Mouse (Mus musculus) liver, embryonic 13.5 days (tissue): Measurements from ENCODE around the gene Rpl18a. TPM values are rescaled to one million over a fixed set of nuclear protein-coding genes. Genes with fewer than 3 reads are reported as not detected.
"Not testable (repeated sequence)": the region's sequence is repeated elsewhere in the genome, so short reads cannot be mapped to it uniquely, and the experiment has no call there.

ENCODE experiments used
- ATAC-seq: fragments of 200-750 bp; cut with Nextera tagmentation; 2 replicates; pipeline ENCODE4 v1.8.0; 2017; ENCODE audit warnings: low read depth, mild to moderate bottlenecking, moderate number of reproducible peaks, moderate library complexity
- DNase-seq: peaks from one replicate; pipeline ENCODE4 v3.0.0; 2022
- H3K27ac ChIP-seq: fragments of 300-500 bp; sonication (generic); 2 replicates; pipeline ENCODE4 v1.5.1; 2015; ENCODE audit warnings: moderate library complexity, mild to moderate bottlenecking, inconsistent platforms
- H3K27me3 ChIP-seq: fragments of 300-500 bp; sonication (generic); 2 replicates; pipeline ENCODE4 v1.6.1; 2015; ENCODE audit warnings: mild to moderate bottlenecking, inconsistent platforms
- H3K36me3 ChIP-seq: fragments of 300-500 bp; sonication (generic); 2 replicates; pipeline ENCODE4 v1.6.1; 2015; ENCODE audit warnings: mild to moderate bottlenecking, inconsistent platforms
- H3K4me1 ChIP-seq: fragments of 300-500 bp; sonication (generic); replicated peaks from 2 replicates; pipeline ENCODE4 v1.6.1; 2015; ENCODE audit warnings: inconsistent platforms
- H3K4me2 ChIP-seq: fragments of 300-500 bp; sonication (generic); 2 replicates; pipeline ENCODE4 v1.6.1; 2015; ENCODE audit warnings: inconsistent platforms, mild to moderate bottlenecking, moderate library complexity
- H3K4me3 ChIP-seq: fragments of 300-500 bp; sonication (generic); replicated peaks from 2 replicates; pipeline ENCODE4 v1.5.1; 2015; ENCODE audit warnings: mild to moderate bottlenecking, inconsistent platforms
- H3K9ac ChIP-seq: fragments of 300-500 bp; sonication (generic); 2 replicates; pipeline ENCODE4 v1.6.1; 2015; ENCODE audit warnings: mild to moderate bottlenecking, inconsistent platforms
- H3K9me3 ChIP-seq: fragments of 300-500 bp; sonication (generic); replicated peaks from 2 replicates; pipeline ENCODE4 v1.6.1; 2016; ENCODE audit warnings: inconsistent platforms
- WGBS: fragments of 180-500 bp; shearing (Covaris S2); methylation state at CpG from one replicate; pipeline ENCODE4 v1.1.7; 2015; ENCODE audit not compliant: insufficient replicate concordance; 5-methylcytosine and 5-hydroxymethylcytosine counted together
- polyA plus RNA-seq: library from polyadenylated mRNA; unstranded; fragments of >200 nt; fragmentation: Nextera tagmentation; extraction: Ambion mirVana; gene quantifications from 2 replicates; pipeline ENCODE4 v1.2.1, GENCODE M21; 2015

Rpl18a gene
- polyA plus RNA-seq, 1 experiment from 2014 or later: 3,100 TPM

DNA sequence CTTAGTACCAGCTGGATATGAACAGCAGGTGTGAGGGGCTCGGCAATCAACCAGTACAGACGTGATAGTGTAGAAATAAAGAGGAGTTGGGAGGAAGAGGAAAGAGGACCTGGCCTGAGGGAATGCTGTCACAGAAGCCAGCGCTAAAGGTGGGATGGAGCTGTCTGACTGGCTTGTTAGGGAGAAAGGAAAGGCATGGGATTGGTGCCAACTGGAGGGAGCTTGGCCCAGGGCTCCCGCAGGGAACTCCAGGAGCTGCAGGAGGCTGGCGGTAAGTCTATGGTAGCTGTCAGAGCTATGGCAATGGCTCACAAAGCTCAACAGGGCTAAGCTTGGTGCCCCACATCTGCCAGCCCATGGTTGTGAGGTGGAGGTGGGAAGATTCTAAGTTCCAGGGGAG, 5.0 kb upstream of the Rpl18a start:
- ATAC-seq: no peak
- H3K4me3 ChIP-seq: no peak overlapping the region

DNA sequence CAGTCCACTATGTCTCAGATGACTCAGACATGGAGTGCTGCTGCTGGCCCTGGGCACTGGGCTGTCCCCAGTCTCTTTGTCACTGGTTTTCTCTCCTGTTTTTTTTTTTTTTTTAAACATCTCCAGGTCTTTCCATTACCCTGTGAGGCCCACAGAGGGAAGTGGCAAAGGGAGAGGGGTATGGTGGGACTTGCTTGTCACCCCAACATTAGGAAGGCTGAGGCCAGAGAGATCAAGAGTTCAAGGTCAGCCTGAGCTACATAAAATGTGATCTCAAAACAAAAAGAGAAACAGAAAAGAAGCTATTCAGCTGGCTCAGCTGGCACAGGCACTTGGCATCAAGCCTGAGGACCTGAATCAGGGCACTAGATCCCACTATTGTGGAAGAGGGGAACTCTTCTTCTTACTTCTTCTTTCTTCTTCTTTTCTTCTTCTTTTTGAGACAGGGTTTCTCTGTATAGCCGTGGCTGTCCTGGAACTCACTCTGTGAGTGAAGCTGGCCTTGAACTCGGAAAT, 3.7 kb upstream of the Rpl18a start:
- no peak for DNase-seq
- H3K36me3 ChIP-seq: peaks cover 6% of the 10 kb centered on the region
- no peaks in the 10 kb centered on the region for H3K27me3 ChIP-seq
- H3K4me2 ChIP-seq: no peak overlapping the region
- no peak overlapping the region for H3K4me3 ChIP-seq
- no peak for ATAC-seq
- H3K9me3 ChIP-seq: no peaks in the 10 kb centered on the region
- H3K27ac ChIP-seq: no peak overlapping the region
- H3K4me1 ChIP-seq: peaks cover 36% of the 10 kb centered on the region
- 59% methylated on average over 2 of the region's 2 CpGs for WGBS
- H3K9ac ChIP-seq: no peak overlapping the region

More for the DNA sequence above, 5.0 kb upstream of the Rpl18a start:
- Histone ChIP-seq H3K9ac (no peak overlapping the region), H3K9me3 (no peaks in the 10 kb centered on the region), H3K4me1 (peaks cover 40% of the 10 kb centered on the region), H3K27me3 (no peaks in the 10 kb centered on the region), H3K4me2 (no peak overlapping the region), H3K27ac (no peak overlapping the region), H3K36me3 (no peaks in the 10 kb centered on the region)
- DNase-seq: no peak
- WGBS: 59% methylated on average over 5 of the region's 5 CpGs

DNA sequence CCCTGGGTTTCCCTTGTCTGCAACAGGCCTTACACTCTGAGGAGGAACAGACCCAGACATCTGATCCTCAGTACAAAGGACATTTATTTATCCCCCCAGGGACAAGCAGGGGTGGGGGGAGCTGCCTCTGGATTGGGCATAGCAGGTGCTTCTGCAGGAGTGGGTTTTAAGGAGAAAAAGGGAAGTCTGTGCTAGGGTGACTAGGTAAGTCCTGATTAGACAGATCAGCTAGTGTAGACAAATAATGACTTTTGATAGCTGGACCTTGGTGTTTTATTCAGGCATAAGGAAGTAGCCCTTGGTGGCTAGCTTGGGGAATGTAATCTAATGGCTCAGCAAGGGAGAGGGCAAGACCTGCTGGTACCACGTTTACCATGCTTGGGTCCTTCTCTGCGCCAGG, 2.0 kb upstream of the Rpl18a start:
- DNase-seq (no peak), ATAC-seq (no peak)
- no peak overlapping the region for H3K4me3 ChIP-seq
- H3K9ac ChIP-seq: no peak overlapping the region
- H3K4me1 ChIP-seq: peaks cover 39% of the 10 kb centered on the region
- peaks cover 2% of the 10 kb centered on the region for H3K27me3 ChIP-seq
- no peaks in the 10 kb centered on the region for H3K9me3 ChIP-seq
- H3K4me2 ChIP-seq: no peak overlapping the region
- H3K27ac ChIP-seq: no peak overlapping the region
- H3K36me3 ChIP-seq: peaks cover 24% of the 10 kb centered on the region
- WGBS: 86% methylated on average over 2 of the region's 2 CpGs

DNA sequence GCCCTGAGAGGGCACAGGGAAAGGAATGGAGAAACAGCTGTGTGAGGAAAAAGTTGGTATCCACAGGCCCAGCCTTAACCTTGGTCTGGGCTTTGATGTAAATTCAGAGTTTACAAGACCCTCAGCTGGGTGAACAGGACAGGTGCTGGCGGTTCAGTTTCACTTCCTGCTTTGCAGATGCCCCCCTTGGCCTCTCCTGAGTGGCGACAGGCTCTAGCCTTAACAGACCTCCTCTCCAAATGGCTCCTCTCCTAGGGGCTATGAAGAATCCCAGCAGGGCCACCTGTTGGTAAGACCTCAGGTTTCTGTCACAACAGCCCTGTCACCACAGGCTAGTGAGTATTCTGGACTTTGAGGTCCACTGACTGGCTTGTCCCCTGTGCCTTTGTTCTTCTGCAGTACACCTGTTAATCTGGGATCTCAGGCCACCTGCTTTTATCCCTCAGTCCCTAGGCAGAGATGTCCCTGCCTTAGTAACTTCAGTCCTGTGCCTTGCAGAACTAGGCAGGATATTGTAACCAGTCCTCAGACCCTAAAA, 1.5 kb upstream of the Rpl18a start:
- peak overlapping the region; percentile 83 for H3K4me2 ChIP-seq
- H3K9ac ChIP-seq: peak overlapping the region; percentile 86

DNA sequence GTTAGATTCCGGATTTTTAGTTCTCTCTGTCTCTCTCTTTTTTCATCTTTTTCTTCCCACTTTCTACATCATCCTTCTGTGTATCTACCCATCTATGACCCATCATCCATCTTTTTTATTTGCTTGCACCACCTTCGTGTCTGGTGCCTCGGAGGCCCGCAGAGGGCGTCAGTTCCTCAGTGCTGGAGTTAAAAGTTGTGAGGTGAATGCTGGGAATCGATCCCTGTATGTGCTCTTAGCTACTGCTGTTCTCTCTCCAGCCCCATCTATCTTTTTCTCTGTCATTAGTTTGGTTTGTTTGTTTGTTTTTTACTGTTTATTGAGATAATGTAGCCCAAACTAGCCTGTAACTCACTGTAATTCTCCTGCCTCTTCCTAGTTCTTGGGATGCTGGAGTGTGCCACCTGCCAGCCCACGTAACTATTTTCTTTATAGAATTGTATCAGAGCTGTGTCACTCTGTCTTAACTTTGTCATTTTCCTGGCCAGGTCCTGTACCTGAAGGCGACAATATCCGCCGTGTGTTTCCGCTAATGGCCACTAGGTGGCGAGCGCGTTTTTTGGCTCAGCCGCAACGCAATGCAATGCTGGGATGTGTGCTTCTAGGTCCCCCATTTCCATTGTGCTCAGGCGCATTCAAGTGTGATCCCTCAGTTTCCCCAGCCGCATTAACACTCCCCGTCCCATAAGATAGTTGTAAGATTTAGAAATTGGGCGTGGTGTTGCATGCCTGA, 635 bp upstream of the Rpl18a start:
- WGBS: under 1% methylated on average over 20 of the region's 20 CpGs
- DNase-seq: peak; percentile 75
- Histone ChIP-seq H3K27ac (peak overlapping the region; percentile 90), H3K4me3 (peak overlapping the region; percentile 84), H3K4me2 (peak overlapping the region; percentile 83), H3K27me3 (peaks cover 16% of the 10 kb centered on the region), H3K9me3 (no peaks in the 10 kb centered on the region), H3K36me3 (peaks cover 34% of the 10 kb centered on the region), H3K9ac (peak overlapping the region; percentile 86), H3K4me1 (peaks cover 42% of the 10 kb centered on the region)
- ATAC-seq: peak; percentile 39

More for the DNA sequence above, 1.5 kb upstream of the Rpl18a start:
- Histone ChIP-seq H3K36me3 (peaks cover 28% of the 10 kb centered on the region), H3K27me3 (peaks cover 7% of the 10 kb centered on the region), H3K9me3 (no peaks in the 10 kb centered on the region), H3K27ac (peak overlapping the region; percentile 90), H3K4me3 (no peak overlapping the region), H3K4me1 (peaks cover 37% of the 10 kb centered on the region)
- 46% methylated on average over 2 of the region's 2 CpGs for WGBS
- ATAC-seq (no peak), DNase-seq (no peak)

DNA sequence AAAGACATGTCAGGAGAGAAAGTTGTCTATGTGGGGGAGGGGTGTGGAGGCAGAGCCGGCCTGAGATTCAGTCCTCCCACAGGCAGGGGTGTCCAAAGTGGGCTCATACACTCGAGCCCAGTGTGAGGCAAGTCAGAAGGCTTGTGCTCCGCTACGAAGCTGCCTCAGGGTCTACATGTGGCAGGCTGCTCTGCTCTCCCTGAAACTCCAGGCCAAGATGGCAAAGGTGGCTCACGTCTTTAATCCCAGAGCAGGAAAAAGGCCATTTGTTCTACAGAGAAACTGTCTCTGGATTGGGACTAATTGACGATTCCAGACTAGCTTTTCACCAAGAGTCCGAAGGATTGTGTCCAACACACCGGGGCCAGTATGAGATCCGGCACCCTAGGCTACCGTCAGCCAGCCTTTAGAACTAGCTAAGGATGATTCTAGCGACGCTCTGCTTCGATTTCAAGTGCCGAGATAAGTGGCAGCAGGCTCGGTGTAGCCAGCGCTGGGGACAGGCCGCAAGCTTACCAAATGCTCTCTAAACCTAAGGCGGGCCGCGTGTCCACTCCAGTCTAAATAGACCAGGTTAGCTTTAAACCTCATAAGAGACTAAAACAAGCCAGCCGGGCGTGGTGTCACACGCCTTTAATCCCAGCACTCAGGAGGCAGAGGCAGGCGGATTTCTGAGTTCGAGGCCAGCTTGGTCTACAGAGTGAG, 744 bp downstream of the Rpl18a start:
- peaks cover 34% of the 10 kb centered on the region for H3K36me3 ChIP-seq
- 1% methylated on average over 25 of the region's 25 CpGs for WGBS

DNA sequence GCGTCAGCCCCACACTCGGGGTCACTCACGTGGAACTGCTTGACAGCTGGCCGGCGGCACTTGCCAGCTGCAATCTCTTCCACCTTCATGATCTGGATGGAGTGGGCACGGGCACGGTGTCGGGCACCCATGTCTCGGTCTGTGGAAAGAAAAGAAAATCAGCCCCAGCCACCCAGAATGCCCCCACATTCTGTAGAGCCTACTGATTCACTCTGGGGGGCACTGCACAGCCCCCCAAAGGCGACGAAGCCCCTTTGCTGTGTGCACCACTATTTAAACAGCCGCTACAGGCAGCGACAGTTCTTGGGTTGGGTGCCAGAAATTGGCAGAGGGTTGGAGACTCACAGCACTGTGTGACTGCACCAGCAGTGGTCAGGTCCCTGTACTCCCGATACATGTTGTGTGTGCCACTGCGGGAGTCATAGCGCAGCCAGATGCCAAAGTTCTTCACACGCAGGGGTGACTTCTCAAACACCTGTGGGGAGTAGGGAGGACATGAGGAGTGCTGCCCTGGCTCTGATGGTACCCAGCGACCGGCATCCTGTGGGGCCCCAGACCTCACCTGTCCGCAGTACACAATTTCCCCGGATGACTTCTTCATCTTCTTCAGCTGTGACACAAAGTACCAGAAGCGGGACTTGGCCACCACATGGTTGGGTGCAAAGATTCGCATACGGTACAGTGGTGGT, 1.5 kb downstream of the Rpl18a start:
- WGBS: 72% methylated on average over 24 of the region's 24 CpGs
- Histone ChIP-seq H3K4me1 (peaks cover 60% of the 10 kb centered on the region), H3K27ac (peak overlapping the region; percentile 83)

More for the DNA sequence above, 744 bp downstream of the Rpl18a start:
- peak overlapping the region; percentile 83 for H3K27ac ChIP-seq
- ATAC-seq (no peak), DNase-seq (no peak)
- H3K9ac ChIP-seq: peak overlapping the region; percentile 95
- H3K4me2 ChIP-seq: peak overlapping the region; percentile 96
- H3K4me1 ChIP-seq: peaks cover 55% of the 10 kb centered on the region
- H3K27me3 ChIP-seq: peaks cover 30% of the 10 kb centered on the region
- no peaks in the 10 kb centered on the region for H3K9me3 ChIP-seq
- H3K4me3 ChIP-seq: peak overlapping the region; percentile 84

DNA sequence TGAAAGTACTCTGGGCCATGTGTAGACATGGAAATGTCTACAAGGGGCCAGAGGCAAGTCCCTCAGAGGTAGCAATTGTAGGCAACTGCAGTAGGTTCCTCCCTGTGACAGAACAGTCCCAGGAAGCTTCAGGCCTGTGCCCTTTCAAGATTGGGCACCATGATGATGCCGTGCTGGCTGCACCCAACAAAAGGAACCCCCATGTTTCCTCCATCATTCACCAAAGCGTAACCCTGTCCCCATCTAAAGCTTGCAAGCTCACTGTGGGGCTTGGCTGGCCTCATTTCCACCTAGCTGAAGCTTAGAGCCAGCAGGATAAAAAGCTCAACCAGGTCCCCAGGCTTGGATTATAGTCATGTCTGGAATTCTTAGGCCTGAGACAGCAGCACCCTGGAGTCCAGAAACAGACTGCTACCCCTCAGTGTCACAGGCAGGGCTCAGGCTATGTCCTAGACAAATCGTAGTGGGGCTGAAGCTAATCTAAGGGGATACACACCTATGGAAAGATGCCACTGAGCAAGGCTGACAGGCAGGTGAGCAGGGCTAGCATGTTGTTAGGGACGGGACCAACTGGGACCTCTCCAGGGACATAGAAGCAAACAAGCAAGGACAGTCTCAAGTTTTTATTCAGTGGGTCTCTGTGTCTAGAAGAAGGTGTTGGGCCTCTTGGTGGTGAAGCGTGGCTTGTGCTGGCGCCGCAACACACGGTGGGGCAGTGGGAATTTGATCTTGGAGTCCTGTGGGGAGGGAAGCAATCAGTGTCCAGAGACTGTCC, 2.3 kb downstream of the Rpl18a start:
- Histone ChIP-seq H3K9ac (peak overlapping the region; percentile 95; the same call in 1 of the 2 replicates), H3K27me3 (peaks cover 45% of the 10 kb centered on the region), H3K36me3 (peaks cover 34% of the 10 kb centered on the region), H3K27ac (peak overlapping the region; percentile 83), H3K9me3 (no peaks in the 10 kb centered on the region), H3K4me2 (peak overlapping the region; percentile 96; the same call in 1 of the 2 replicates), H3K4me1 (peaks cover 60% of the 10 kb centered on the region), H3K4me3 (peak overlapping the region; percentile 84)
- ATAC-seq: no peak
- WGBS: 87% methylated on average over 8 of the region's 8 CpGs
- no peak for DNase-seq

More for the DNA sequence above, 1.5 kb downstream of the Rpl18a start:
- ATAC-seq, DNase-seq, H3K9me3 ChIP-seq: not testable (repeated sequence)
- Histone ChIP-seq H3K9ac (peak overlapping the region; percentile 95), H3K27me3 (peaks cover 37% of the 10 kb centered on the region), H3K4me2 (peak overlapping the region; percentile 96), H3K36me3 (peaks cover 34% of the 10 kb centered on the region), H3K4me3 (peak overlapping the region; percentile 84)

DNA sequence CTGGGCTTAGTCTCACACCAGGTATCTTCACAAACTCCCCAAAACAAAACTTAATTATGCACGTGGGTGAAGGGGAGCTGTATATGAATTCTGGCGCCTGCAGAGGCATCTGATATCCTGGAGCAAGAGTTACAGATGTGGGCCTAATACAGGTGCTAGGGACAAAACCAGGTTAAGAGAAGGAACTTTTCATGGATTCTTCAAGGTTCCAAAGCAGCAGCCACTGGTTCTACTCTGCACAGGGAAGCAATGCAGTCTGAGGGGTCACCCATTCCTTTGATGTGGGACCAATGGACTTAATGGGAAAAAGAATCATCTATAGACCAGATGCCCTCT, 2.9 kb downstream of the Rpl18a start:
- no peak overlapping the region for H3K27ac ChIP-seq
- no peak for ATAC-seq
- H3K4me2 ChIP-seq: no peak overlapping the region
- peaks cover 34% of the 10 kb centered on the region for H3K36me3 ChIP-seq
- H3K27me3 ChIP-seq: peaks cover 50% of the 10 kb centered on the region
- WGBS: 59% methylated on average over 2 of the region's 2 CpGs
- no peak overlapping the region for H3K9ac ChIP-seq
- H3K9me3 ChIP-seq: no peaks in the 10 kb centered on the region
- no peak for DNase-seq
- H3K4me1 ChIP-seq: peaks cover 60% of the 10 kb centered on the region
- no peak overlapping the region for H3K4me3 ChIP-seq

DNA sequence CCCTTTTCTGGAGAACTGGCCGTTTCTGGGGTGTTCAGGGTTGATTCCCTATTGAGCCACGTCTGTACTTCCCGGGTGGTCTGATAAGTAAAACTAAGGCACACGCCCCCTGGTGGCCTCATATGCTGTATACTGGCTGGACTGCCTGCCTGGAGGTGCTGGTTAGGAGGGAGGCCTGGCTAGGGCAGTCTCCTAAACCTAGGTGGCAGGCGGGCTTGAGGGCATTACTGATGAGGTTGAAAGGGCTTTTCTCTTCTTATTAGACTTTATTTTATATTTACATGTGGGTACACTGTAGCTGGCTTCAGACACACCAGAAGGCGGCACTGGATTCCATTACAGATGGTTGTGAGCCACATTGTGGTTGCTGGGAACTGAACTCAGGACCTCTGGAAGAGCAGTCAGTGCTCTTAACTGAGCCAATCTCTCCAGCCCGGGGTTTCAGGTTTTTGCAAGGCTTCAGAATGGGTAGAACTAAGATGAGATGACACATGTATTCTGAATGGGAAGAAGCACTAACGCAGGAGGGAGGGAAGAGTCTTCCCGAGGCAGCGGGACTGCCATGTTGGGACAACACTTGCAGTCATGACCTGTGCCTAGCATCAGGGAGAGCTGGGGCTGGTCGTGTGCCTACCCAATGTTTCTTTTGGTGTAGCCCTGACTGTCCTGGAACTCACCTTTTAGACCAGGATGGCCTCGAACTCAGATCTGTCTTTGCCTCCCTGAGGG, 3.4 kb downstream of the Rpl18a start:
- Histone ChIP-seq H3K4me2 (no peak overlapping the region), H3K4me3 (no peak overlapping the region), H3K27ac (no peak overlapping the region), H3K36me3 (peaks cover 34% of the 10 kb centered on the region), H3K27me3 (peaks cover 56% of the 10 kb centered on the region), H3K9me3 (no peaks in the 10 kb centered on the region), H3K9ac (no peak overlapping the region), H3K4me1 (peaks cover 57% of the 10 kb centered on the region)
- 24% methylated on average over 12 of the region's 12 CpGs for WGBS
- ATAC-seq (peak; percentile 26), DNase-seq (peak; percentile 73)
